Mouse (Mus musculus): Measurements from ENCODE around the gene Tmem107. TPM values are rescaled to one million over a fixed set of nuclear protein-coding genes. Genes with fewer than 3 reads are reported as not detected.
"Not testable (repeated sequence)": the region's sequence is repeated elsewhere in the genome, so short reads cannot be mapped to it uniquely, and the experiment has no call there.

Tmem107 gene
- polyA plus RNA-seq, 1 experiment from 2014 or later = 30.6 TPM

DNA sequence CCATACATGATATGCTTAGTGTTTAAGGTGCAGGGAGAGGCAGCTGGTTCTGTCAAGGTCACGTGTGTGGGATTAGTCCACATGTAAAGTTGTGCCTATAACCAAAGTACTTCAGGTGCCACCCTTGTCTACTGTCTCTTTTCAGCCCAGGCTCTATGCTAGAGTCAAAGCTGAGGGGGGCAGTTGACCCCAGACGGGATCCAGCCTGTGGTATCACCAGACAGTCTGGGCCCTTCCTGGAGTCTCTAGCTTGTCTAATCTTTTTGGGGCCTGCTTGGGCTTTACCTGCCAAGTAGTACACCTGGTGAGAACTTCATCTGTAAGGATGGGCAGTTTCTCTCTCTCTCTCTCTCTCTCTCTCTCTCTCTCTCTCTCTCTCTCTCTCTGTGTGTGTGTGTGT, 17.0 kb downstream of the Tmem107 start:
- Histone ChIP-seq H3K4me2 (peak overlapping the region; percentile 95), H3K4me1 (replicated peaks) (peaks cover 51% of the 10 kb centered on the region)
- 52% methylated on average over 2 of the region's 2 CpGs for WGBS

DNA sequence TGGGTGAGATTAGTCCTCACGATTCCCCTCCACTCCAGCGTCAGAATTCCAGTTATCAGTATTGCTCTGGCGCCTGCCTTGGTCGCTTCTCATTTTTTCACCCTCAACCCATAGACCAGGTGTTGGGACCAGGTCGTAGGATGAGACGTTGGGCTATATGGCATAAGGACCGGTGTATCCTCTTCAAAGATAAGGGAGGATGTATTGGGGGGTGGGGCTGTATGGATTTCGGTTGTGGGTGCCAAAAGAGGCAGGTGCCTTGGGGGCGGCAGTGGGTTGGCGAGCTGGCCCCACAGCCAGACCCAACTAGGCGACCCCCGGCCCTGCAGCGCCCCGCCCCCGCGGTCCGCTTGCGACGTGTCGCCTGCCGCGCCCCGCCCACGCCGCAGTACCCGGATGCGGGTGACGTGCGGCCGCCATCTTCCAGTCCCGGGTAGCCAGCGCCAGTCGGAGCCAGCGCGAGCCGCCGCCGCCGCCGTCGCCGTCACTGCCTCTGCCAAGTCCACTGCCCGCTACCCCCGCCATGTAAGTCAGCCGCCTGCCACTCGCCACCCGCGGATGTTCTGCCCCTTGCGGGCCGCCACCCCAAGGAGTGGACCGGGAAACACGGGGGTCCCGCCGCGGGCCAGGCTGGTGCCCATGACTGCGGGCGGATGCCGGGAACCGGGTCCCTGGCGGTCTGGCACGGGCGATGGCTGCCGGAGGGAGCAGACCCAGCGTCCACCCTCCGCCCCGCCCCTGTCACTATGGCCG, 17.7 kb downstream of the Tmem107 start, which contains the start of gene Vamp2:
Gene Vamp2, plus strand, starts transcription at position 388 of the 753 bp plus-strand sequence.
- Histone ChIP-seq H3K4me1 (replicated peaks) (peaks cover 51% of the 10 kb centered on the region), H3K27me3 (replicated peaks) (no peaks in the 10 kb centered on the region), H3K4me3 (peak within 1 kb of the TSS; percentile 91), H3K36me3 (peaks cover 30% of the 10 kb centered on the region), H3K4me2 (peak within 1 kb of the TSS; percentile 95), H3K9ac (peak within 1 kb of the TSS; percentile 100), H3K27ac (ENCODE audit: poor library complexity, severe bottlenecking) (peak within 1 kb of the TSS; percentile 94), H3K9me3 (replicated peaks) (no peaks in the 10 kb centered on the region)
- WGBS = under 1% methylated on average over 63 of the region's 67 CpGs
- peak; percentile 85 for ATAC-seq (ENCODE audit: insufficient number of reproducible peaks, low FRiP score)

More for the DNA sequence above, 17.0 kb downstream of the Tmem107 start:
- H3K27ac ChIP-seq (ENCODE audit: poor library complexity, severe bottlenecking) = peak overlapping the region; percentile 94
- H3K36me3 ChIP-seq = peaks cover 27% of the 10 kb centered on the region
- peak overlapping the region; percentile 100; the same call in 1 of the 2 replicates for H3K9ac ChIP-seq
- ATAC-seq (ENCODE audit: insufficient number of reproducible peaks, low FRiP score) = no peak
- H3K27me3 ChIP-seq (replicated peaks) = no peaks in the 10 kb centered on the region
- H3K4me3 ChIP-seq = peak overlapping the region; percentile 91
- no peaks in the 10 kb centered on the region for H3K9me3 ChIP-seq (replicated peaks)

DNA sequence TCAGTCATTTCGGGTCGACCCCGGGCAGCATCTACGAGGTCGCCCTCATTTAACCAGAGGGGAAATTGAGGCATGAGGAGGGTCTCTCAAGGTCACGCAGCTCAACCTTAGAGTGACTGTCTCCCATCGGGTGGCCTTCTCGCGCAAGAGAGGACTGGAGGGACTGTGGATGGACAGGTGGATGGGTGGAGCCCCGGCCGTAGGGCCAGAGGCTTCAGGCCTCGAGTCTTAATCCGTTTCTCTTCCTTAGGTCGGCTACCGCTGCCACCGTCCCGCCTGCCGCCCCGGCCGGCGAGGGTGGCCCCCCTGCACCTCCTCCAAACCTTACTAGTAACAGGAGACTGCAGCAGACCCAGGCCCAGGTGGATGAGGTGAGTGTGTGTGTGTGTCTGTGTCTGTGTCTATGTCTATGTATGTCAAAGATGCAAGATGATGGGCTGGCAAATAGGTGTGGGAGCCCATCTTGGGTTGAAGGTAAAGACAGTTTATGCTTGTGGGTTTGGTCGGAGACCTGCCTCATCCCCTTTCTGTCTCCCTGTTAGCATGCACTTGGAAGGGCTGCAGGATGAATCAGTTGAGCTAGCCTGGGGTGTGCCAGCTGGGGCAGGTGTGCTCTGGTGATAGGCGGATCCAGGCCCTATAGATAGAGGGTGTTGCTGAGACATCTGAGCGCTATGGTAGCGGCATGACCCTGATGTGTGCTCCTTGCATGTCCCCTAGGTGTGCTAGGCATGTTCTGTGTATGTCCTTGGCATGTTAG, 18.4 kb downstream of the Tmem107 start:
- Histone ChIP-seq H3K4me3 (peak overlapping the region; percentile 91), H3K4me1 (replicated peaks) (peaks cover 51% of the 10 kb centered on the region), H3K27ac (ENCODE audit: poor library complexity, severe bottlenecking) (peak overlapping the region; percentile 94), H3K9me3 (replicated peaks) (no peaks in the 10 kb centered on the region), H3K4me2 (peak overlapping the region; percentile 95), H3K27me3 (replicated peaks) (no peaks in the 10 kb centered on the region), H3K36me3 (peaks cover 30% of the 10 kb centered on the region), H3K9ac (peak overlapping the region; percentile 100)
- peak; percentile 46 for ATAC-seq (ENCODE audit: insufficient number of reproducible peaks, low FRiP score)
- WGBS = 9% methylated on average over 25 of the region's 25 CpGs

DNA sequence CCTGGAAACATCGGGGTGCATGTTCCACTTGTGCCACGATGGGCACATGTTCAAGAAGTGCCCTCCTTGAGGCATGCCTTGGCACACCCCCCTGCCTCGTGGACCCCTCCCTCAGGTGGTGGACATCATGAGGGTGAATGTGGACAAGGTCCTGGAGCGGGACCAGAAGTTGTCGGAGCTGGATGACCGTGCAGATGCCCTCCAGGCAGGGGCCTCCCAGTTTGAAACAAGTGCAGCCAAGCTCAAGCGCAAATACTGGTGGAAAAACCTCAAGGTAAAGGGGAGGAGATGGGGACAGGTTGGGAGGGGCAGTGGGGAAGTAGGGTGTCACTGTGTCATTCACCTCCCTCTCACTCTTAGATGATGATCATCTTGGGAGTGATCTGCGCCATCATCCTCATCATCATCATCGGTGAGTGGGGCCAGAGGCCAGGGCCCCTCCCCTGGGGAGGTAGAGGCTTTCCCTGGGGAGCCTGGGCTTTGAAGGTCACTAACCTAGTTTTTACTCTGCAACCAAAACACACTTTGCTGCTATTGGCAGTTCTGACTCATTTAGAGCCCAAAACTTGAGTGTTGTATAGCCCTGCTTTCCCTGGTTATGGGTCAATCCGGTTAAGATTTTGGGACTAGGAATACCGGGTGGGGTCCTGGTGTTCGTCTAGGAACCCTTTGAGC, 19.1 kb downstream of the Tmem107 start:
- peak overlapping the region; percentile 100 for H3K9ac ChIP-seq
- peak overlapping the region; percentile 95 for H3K4me2 ChIP-seq
- ATAC-seq (ENCODE audit: insufficient number of reproducible peaks, low FRiP score) = no peak
- peak overlapping the region; percentile 94 for H3K27ac ChIP-seq (ENCODE audit: poor library complexity, severe bottlenecking)
- WGBS = 80% methylated on average over 12 of the region's 12 CpGs
- H3K36me3 ChIP-seq = peaks cover 30% of the 10 kb centered on the region
- H3K27me3 ChIP-seq (replicated peaks) = no peaks in the 10 kb centered on the region
- H3K9me3 ChIP-seq (replicated peaks) = no peaks in the 10 kb centered on the region
- peaks cover 51% of the 10 kb centered on the region for H3K4me1 ChIP-seq (replicated peaks)
- H3K4me3 ChIP-seq = peak overlapping the region; percentile 91

DNA sequence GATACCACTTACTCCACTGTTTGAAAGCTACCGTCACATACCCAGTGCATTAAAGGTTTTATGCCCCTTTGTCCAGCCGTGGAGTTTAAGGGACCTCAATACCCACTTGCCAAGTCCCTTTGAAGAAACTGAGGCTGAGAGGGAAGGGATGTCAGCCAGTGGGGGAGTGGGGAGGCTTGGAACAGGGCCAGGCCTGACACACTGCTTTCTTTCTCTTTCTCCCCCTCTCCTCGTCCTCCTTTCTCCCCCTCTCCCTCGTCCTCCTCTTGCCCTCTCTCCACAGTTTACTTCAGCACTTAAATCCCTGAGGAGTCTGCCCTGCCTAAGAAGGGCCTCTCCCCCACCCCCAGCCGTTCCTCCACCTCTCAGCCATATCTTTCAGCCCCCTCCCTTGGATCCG, 19.8 kb downstream of the Tmem107 start:
- ATAC-seq (ENCODE audit: insufficient number of reproducible peaks, low FRiP score) = no peak
- 53% methylated on average over 6 of the region's 6 CpGs for WGBS
- Histone ChIP-seq H3K27ac (ENCODE audit: poor library complexity, severe bottlenecking) (no peak overlapping the region), H3K4me2 (peak overlapping the region; percentile 95), H3K4me3 (no peak overlapping the region), H3K9me3 (replicated peaks) (no peaks in the 10 kb centered on the region), H3K4me1 (replicated peaks) (peaks cover 51% of the 10 kb centered on the region), H3K9ac (peak overlapping the region; percentile 100), H3K36me3 (peaks cover 30% of the 10 kb centered on the region), H3K27me3 (replicated peaks) (no peaks in the 10 kb centered on the region)

DNA sequence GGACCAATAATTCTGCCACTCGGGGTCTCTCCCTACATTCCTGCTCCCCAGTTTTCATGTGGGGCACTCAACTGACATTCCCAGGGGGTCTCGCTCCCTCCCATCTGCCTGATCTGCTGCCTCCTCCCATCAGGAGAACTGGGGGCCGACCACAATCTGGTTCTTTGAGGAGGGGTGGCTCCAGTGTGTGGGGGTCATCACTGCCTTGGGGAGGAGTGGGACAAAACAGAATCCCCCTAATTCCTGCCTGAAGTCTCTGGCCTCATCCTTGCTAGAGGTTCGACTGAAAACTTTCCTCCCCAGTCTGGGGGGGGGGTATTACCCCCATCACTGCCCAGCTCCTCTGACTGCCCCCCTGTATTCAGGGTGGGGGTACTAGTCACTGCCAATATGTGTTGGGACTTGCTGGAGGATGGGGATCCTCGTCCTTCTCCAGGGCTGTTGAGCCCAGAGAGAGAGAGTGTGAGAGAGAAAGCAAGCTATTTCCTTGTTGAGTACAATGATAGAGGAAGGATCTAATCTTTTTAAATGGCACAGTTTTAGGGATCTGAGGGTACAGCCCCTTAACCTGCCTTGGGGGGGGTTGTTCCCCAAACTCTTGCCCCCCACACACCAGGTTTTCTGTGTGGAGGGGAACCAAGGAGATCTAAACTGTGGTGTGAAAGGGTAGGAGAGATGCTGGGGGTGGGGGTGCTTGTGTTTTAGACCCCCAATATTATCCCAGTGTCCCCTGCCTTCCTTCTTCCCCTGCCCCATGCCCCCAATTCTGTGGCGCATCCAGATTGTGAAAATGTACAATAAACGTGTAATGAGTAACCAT, 21.2 kb downstream of the Tmem107 start:
- Histone ChIP-seq H3K4me3 (no peak overlapping the region), H3K4me1 (replicated peaks) (peaks cover 56% of the 10 kb centered on the region), H3K27ac (ENCODE audit: poor library complexity, severe bottlenecking) (0 out of 2 replicates have a peak overlapping the region, but pooled peaks have one; percentile 3), H3K27me3 (replicated peaks) (no peaks in the 10 kb centered on the region), H3K9ac (no peak overlapping the region), H3K9me3 (replicated peaks) (no peaks in the 10 kb centered on the region), H3K4me2 (no peak overlapping the region), H3K36me3 (peaks cover 30% of the 10 kb centered on the region)
- ATAC-seq (ENCODE audit: insufficient number of reproducible peaks, low FRiP score) = no peak
- WGBS = 62% methylated on average over 7 of the region's 7 CpGs

DNA sequence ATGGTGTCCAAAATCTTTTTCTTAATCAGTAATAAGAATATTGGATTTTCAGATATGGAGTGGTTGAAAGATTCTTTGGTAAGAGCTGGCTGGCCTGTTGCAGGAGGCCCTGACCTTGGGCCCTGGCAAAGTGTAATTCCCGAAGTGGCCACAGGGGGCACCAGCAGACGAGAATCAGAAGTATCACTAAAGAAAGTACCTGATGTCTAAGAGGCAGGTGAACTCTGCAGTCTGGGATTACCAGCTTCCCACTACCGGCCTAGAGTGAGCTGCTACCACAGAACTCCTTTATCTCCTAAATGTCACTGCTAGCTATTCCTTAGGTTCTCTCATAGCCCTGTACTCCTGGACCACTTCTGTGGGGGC, 21.8 kb downstream of the Tmem107 start:
- 8% methylated on average over 3 of the region's 3 CpGs for WGBS
- Histone ChIP-seq H3K36me3 (peaks cover 30% of the 10 kb centered on the region), H3K4me2 (no peak overlapping the region), H3K9me3 (replicated peaks) (no peaks in the 10 kb centered on the region), H3K4me3 (peak overlapping the region; percentile 5; the same call in 1 of the 2 replicates), H3K27me3 (replicated peaks) (no peaks in the 10 kb centered on the region), H3K4me1 (replicated peaks) (peaks cover 50% of the 10 kb centered on the region), H3K27ac (ENCODE audit: poor library complexity, severe bottlenecking) (0 out of 2 replicates have a peak overlapping the region, but pooled peaks have one; percentile 3), H3K9ac (no peak overlapping the region)
- no peak for ATAC-seq (ENCODE audit: insufficient number of reproducible peaks, low FRiP score)

DNA sequence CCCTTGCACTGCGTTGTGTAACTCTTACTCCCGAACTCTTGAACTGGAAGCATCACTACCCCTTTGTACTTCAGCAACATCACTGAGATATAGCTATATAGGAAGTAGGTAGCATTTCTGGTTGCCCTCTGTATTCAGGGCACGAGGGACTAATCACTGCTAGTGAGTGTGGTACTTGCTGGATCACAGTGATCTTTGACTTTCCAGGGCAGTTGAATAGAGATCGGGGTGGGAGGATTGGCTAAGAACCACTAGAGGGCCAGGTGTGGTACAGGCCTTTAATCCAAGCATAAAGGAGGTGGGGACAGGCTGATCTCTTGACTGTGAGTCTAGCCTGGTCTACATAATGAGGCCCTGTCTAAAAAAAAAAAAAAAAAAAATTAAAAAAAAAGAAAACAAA, 22.3 kb downstream of the Tmem107 start:
- Histone ChIP-seq H3K4me3 (no peak overlapping the region), H3K27me3 (replicated peaks) (no peaks in the 10 kb centered on the region), H3K9me3 (replicated peaks) (no peaks in the 10 kb centered on the region), H3K4me1 (replicated peaks) (peaks cover 50% of the 10 kb centered on the region), H3K36me3 (peaks cover 30% of the 10 kb centered on the region), H3K27ac (ENCODE audit: poor library complexity, severe bottlenecking) (no peak overlapping the region; the same call in 1 of the 2 replicates), H3K4me2 (no peak overlapping the region), H3K9ac (no peak overlapping the region)
- 87% methylated on average over 4 of the region's 4 CpGs for WGBS
- no peak for ATAC-seq (ENCODE audit: insufficient number of reproducible peaks, low FRiP score)

DNA sequence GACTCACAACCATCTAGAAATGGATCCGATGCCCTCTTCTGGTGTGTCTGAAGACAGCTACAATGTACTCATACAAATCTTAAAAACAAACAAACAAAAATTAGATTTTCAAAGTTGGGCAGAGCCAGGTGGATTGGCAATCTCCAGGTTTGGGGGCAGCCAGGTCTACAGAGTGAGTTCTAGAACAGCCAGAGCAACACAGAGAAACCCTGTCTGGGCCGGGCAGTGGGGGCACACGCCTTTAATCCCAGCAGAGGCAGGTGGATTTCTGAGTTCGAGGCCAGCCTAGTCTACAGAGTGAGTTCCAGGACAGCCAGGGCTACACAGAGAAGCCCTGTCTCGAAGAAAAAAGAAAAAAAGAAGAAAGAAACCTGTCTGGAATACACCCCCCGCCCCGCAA, 23.2 kb downstream of the Tmem107 start:
- H3K36me3 ChIP-seq = peaks cover 30% of the 10 kb centered on the region
- H3K9ac ChIP-seq; H3K9me3 ChIP-seq (replicated peaks); H3K4me3 ChIP-seq; H3K27me3 ChIP-seq (replicated peaks); H3K4me2 ChIP-seq; ATAC-seq (ENCODE audit: insufficient number of reproducible peaks, low FRiP score): not testable (repeated sequence)
- WGBS = 88% methylated on average over 7 of the region's 7 CpGs
- 0 out of 2 replicates have a peak overlapping the region, but pooled peaks have one; percentile 90 for H3K27ac ChIP-seq (ENCODE audit: poor library complexity, severe bottlenecking)
- H3K4me1 ChIP-seq (replicated peaks) = peaks cover 58% of the 10 kb centered on the region

DNA sequence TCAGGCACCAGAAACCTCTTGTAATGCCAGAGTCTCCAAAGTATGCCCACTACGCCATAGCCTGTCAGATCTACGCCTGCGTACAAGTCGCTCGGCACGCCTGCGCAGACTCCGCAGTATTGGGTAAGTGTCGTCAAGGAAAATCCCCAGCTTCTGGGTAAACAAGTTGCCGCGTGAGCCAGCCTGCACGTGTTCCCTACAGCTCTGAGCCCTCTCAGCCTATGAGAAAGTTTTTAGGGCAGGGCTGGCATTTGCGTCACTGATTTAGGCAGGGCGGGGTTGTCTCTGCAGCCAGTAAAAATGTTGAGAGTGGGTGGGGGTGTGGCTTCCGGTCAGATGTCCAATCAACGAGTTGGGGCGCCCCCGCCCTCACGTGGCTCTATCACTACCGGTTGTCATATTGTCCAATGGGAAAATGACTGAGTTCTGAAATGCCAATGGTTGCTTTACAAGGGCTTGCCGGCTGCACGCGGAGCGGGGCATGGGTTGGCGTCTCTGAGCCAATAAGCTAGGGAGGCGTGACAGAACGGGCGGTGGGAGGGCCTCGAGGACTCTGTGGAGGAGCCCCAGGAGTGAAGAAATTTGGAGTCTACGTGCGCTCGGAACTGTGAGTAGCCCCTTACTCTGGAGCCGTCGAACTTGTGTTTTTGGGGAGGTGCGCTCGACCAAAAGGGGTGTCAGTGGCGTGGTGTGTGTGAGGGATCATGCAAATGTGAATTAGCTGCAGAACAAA, 24.3 kb downstream of the Tmem107 start, which contains the start of gene Per1:
Gene Per1, plus strand, starts transcription at position 521 of the 733 bp plus-strand sequence.
- Histone ChIP-seq H3K4me3 (peak within 1 kb of the TSS; percentile 64), H3K9me3 (replicated peaks) (no peaks in the 10 kb centered on the region), H3K4me2 (peak within 1 kb of the TSS; percentile 95), H3K27me3 (replicated peaks) (no peaks in the 10 kb centered on the region), H3K27ac (ENCODE audit: poor library complexity, severe bottlenecking) (peak within 1 kb of the TSS; percentile 95), H3K9ac (peak within 1 kb of the TSS; percentile 79), H3K4me1 (replicated peaks) (peaks cover 57% of the 10 kb centered on the region), H3K36me3 (peaks cover 26% of the 10 kb centered on the region)
- WGBS = under 1% methylated on average over 37 of the region's 37 CpGs
- peak; percentile 90 for ATAC-seq (ENCODE audit: insufficient number of reproducible peaks, low FRiP score)
